In genomic region chr13:60446926-60447325, GRCm38 (mm10) we compare ENCODE assay signal across 14 mouse cellular contexts.
DNase-seq lines count a peak whose midpoint lies in the region; ATAC-seq and TF ChIP-seq lines count a peak whose summit lies in the region.
"Had no signal": no experiment of that assay in that cellular context is flagged by ENCODE, and none has a peak within 500 bp of the region (broad histone marks: within the 10 kb centered on the region; RNA-seq: fewer than 3 reads in every experiment).

No protein-coding gene starts in this region.

- H3K27ac ChIP-seq in heart, embryonic 12.5 days (ENCODE audit: poor library complexity, severe bottlenecking): no peak overlapping the region
- no peak overlapping the region for H3K27ac ChIP-seq in left cerebral cortex, adult 2 months
- H3K27ac ChIP-seq in embryonic facial prominence, embryonic 10.5 days (replicated peaks): peak overlapping the region; percentile 40; the same call in 1 of the 2 replicates
- H3K27ac ChIP-seq: hindbrain, embryonic 15.5 days; neural tube, embryonic 15.5 days had no signal

- TF ChIP-seq CTCF in left cerebral cortex, adult 2 months (IDR thresholded peaks at IDR 0.05): peak; percentile 29

- no peak overlapping the region for H3K9ac ChIP-seq in heart, embryonic 12.5 days
- H3K9ac ChIP-seq: hindbrain, embryonic 15.5 days; neural tube, embryonic 15.5 days had no signal

- H3K27me3 ChIP-seq in heart, embryonic 12.5 days (replicated peaks): no peaks in the 10 kb centered on the region
- H3K27me3 ChIP-seq in embryonic facial prominence, embryonic 10.5 days (replicated peaks; ENCODE audit: low read depth, poor library complexity, severe bottlenecking): no peaks in the 10 kb centered on the region
- H3K27me3 ChIP-seq: hindbrain, embryonic 15.5 days; neural tube, embryonic 15.5 days had no signal

- H3K36me3 ChIP-seq in heart, embryonic 12.5 days: no peaks in the 10 kb centered on the region
- no peaks in the 10 kb centered on the region for H3K36me3 ChIP-seq in embryonic facial prominence, embryonic 10.5 days (replicated peaks)
- H3K36me3 ChIP-seq: hindbrain, embryonic 15.5 days; neural tube, embryonic 15.5 days had no signal

- no peaks in the 10 kb centered on the region for H3K4me1 ChIP-seq in heart, embryonic 12.5 days (replicated peaks)
- peaks cover 5% of the 10 kb centered on the region; the same call in 1 of the 2 replicates for H3K4me1 ChIP-seq in embryonic facial prominence, embryonic 10.5 days
- H3K4me1 ChIP-seq: hindbrain, embryonic 15.5 days; neural tube, embryonic 15.5 days had no signal

- 35% methylated on average over 5 of the region's 5 CpGs for WGBS in heart, embryonic 12.5 days
- 63% methylated on average over 5 of the region's 5 CpGs for WGBS in embryonic facial prominence, embryonic 10.5 days

- ATAC-seq in heart, embryonic 12.5 days (ENCODE audit: insufficient number of reproducible peaks, low FRiP score): no peak

- intact Hi-C loops in left cerebral cortex, adult 2 months (cut with DNase I): loop anchor here (5.0 kb wide), 2 partner anchors 270 to 560 kb away; partner anchors contain the start of gene Gas1
- intact Hi-C loops in left cerebral cortex, postnatal 4 days (cut with DNase I): loop anchor here (5.0 kb wide), 1 partner anchor 270 kb away; the partner anchor contains the start of gene Gas1

- peak; percentile 14 to 20 for DNase-seq in heart, adult 9 months (ENCODE audit: low spot score in 2 of 2)
- no peak for DNase-seq in left cerebral cortex, adult 2 months (ENCODE audit: extremely low spot score in 1 of 2, low spot score in 2 of 2)
- DNase-seq in left cerebral cortex, postnatal 4 days: no peak
- DNase-seq in MN1 (ENCODE audit: low spot score): peak; percentile 11
- DNase-seq in embryonic facial prominence, embryonic 10.5 days (ENCODE audit: low spot score): no peak
- DNase-seq in thymus, postnatal 25 days: no peak
- no peak for DNase-seq in testis, postnatal 14 days (ENCODE audit: low spot score)
- DNase-seq: adrenal gland, postnatal 10 days; cerebellum, adult 11 months; lung, postnatal 36 days; spleen, adult 18-20 months had no signal

- no peak overlapping the region for H3K4me3 ChIP-seq in heart, embryonic 12.5 days
- no peak overlapping the region for H3K4me3 ChIP-seq in left cerebral cortex, adult 2 months
- H3K4me3 ChIP-seq in embryonic facial prominence, embryonic 10.5 days: no peak overlapping the region
- H3K4me3 ChIP-seq: hindbrain, embryonic 15.5 days; neural tube, embryonic 15.5 days had no signal

- no peaks in the 10 kb centered on the region for H3K9me3 ChIP-seq in heart, embryonic 12.5 days (replicated peaks)
- no peaks in the 10 kb centered on the region for H3K9me3 ChIP-seq in embryonic facial prominence, embryonic 10.5 days
- H3K9me3 ChIP-seq: hindbrain, embryonic 15.5 days; neural tube, embryonic 15.5 days had no signal

- H3K4me2 ChIP-seq in heart, embryonic 12.5 days: no peak overlapping the region
- H3K4me2 ChIP-seq: hindbrain, embryonic 15.5 days; neural tube, embryonic 15.5 days had no signal

Comparison
In these comparisons a context has a peak if more than half of its experiments do, and no peak if none do; other contexts are left out.
1. DNase-seq: peak in heart, adult 9 months (2 of 2) and MN1 (single experiment); none in left cerebral cortex, adult 2 months (0 of 2), left cerebral cortex, postnatal 4 days (single experiment), embryonic facial prominence, embryonic 10.5 days (single experiment), thymus, postnatal 25 days (single experiment) and testis, postnatal 14 days (single experiment).